Mouse (Mus musculus) limb, embryonic 11.5 days (tissue): ENCODE measurements around the gene Gpat3. TPM values are rescaled to one million over a fixed set of nuclear protein-coding genes. Genes with fewer than 3 reads are reported as not detected.

ENCODE experiments used
- ATAC-seq: fragments of 200-750 bp; cut with Nextera tagmentation; 2 replicates; pipeline ENCODE4 v1.8.0; 2017; ENCODE audit warnings: low read depth; ENCODE audit not compliant: insufficient number of reproducible peaks, low FRiP score, low TSS enrichment
- DNase-seq: peaks from one replicate; pipeline ENCODE4 v3.0.0-alpha.2; 2015; ENCODE audit warnings: low spot score
- H3K27ac ChIP-seq: fragments of 300-500 bp; sonication (generic); replicated peaks from 2 replicates; pipeline ENCODE4 v1.5.1; 2014; ENCODE audit warnings: low read depth, mild to moderate bottlenecking, low read length
- H3K27me3 ChIP-seq: fragments of 300-500 bp; sonication (generic); 2 replicates; pipeline ENCODE4 v1.6.1; 2014; ENCODE audit warnings: mild to moderate bottlenecking, low read length, mixed read lengths; ENCODE audit not compliant: control insufficient read depth, insufficient read depth
- H3K36me3 ChIP-seq: fragments of 300-500 bp; sonication (generic); 2 replicates; pipeline ENCODE4 v1.6.1; 2014; ENCODE audit warnings: mild to moderate bottlenecking, low read length, moderate library complexity, mixed read lengths; ENCODE audit not compliant: control insufficient read depth, insufficient read depth
- H3K4me1 ChIP-seq: fragments of 300-500 bp; sonication (generic); 2 replicates; pipeline ENCODE4 v1.6.1; 2014; ENCODE audit warnings: low read length, mixed read lengths; ENCODE audit not compliant: control insufficient read depth, insufficient read depth
- H3K4me2 ChIP-seq: fragments of 300-500 bp; sonication (generic); 2 replicates; pipeline ENCODE4 v1.6.1; 2014; ENCODE audit warnings: low read depth, mild to moderate bottlenecking, moderate library complexity; ENCODE audit not compliant: severe bottlenecking
- H3K4me3 ChIP-seq: fragments of 300-500 bp; sonication (generic); 2 replicates; pipeline ENCODE4 v1.5.1; 2014; ENCODE audit warnings: low read depth, low read length
- H3K9ac ChIP-seq: fragments of 300-500 bp; sonication (generic); 2 replicates; pipeline ENCODE4 v1.6.1; 2014; ENCODE audit warnings: mild to moderate bottlenecking, low read length
- H3K9me3 ChIP-seq: fragments of 300-500 bp; sonication (generic); 2 replicates; pipeline ENCODE4 v1.6.1; 2016; ENCODE audit warnings: low read length; ENCODE audit not compliant: control insufficient read depth
- WGBS: fragments of 180-500 bp; shearing (Covaris S2); extraction: QIAGEN DNeasy Blood & Tissue Kit; methylation state at CpG from one replicate; pipeline ENCODE4 v1.1.7; 2014; 5-methylcytosine and 5-hydroxymethylcytosine counted together
- polyA plus RNA-seq: library from polyadenylated mRNA; unstranded; fragments of >200 nt; fragmentation: Nextera tagmentation; extraction: Ambion mirVana; gene quantifications from 2 replicates; pipeline ENCODE4 v1.2.1, GENCODE M21; 2014

Gene Gpat3
- polyA plus RNA-seq, 1 experiment from 2014 or later, result 0.45 TPM

- ATAC-seq (no peak), DNase-seq (peak; percentile 63)
- peak overlapping the region; percentile 53; the same call in 1 of the 2 replicates for H3K9ac ChIP-seq
- H3K4me1 ChIP-seq, result peaks cover 4% of the 10 kb centered on the region; the same call in 1 of the 2 replicates
- H3K27ac ChIP-seq, result no peak overlapping the region
- H3K36me3 ChIP-seq, result no peaks in the 10 kb centered on the region
- peaks cover 24% of the 10 kb centered on the region for H3K27me3 ChIP-seq
- WGBS, result under 1% methylated on average over 22 of the region's 22 CpGs
- peak overlapping the region; percentile 99 for H3K4me2 ChIP-seq
- H3K4me3 ChIP-seq, result peak overlapping the region; percentile 60
- H3K9me3 ChIP-seq, result no peaks in the 10 kb centered on the region
These were observed 1.0 kb downstream of the Gpat3 start for GRCm38 (mm10) chr5:100846599-100846920.

GRCm38 (mm10) chr5:100847143-100847542 lies 1.6 kb downstream of the Gpat3 start:
- DNase-seq (no peak), ATAC-seq (no peak)
- no peak overlapping the region for H3K27ac ChIP-seq
- H3K9ac ChIP-seq, result no peak overlapping the region
- H3K4me3 ChIP-seq, result peak overlapping the region; percentile 60; the same call in 1 of the 2 replicates
- WGBS, result 0% methylated on average over 2 of the region's 2 CpGs
- no peaks in the 10 kb centered on the region for H3K9me3 ChIP-seq
- peaks cover 4% of the 10 kb centered on the region; the same call in 1 of the 2 replicates for H3K4me1 ChIP-seq
- no peaks in the 10 kb centered on the region for H3K36me3 ChIP-seq
- H3K27me3 ChIP-seq, result peaks cover 24% of the 10 kb centered on the region
- peak overlapping the region; percentile 99 for H3K4me2 ChIP-seq

GRCm38 (mm10) chr5:100853963-100854362 lies 8.4 kb downstream of the Gpat3 start:
- Histone ChIP-seq H3K9ac (no peak overlapping the region), H3K4me2 (no peak overlapping the region), H3K4me3 (no peak overlapping the region), H3K36me3 (no peaks in the 10 kb centered on the region), H3K9me3 (no peaks in the 10 kb centered on the region), H3K27ac (no peak overlapping the region), H3K27me3 (no peaks in the 10 kb centered on the region; the same call in 1 of the 2 replicates), H3K4me1 (no peaks in the 10 kb centered on the region)
- no peak for ATAC-seq
- 82% methylated on average over 4 of the region's 4 CpGs for WGBS
- no peak for DNase-seq

GRCm38 (mm10) chr5:100856552-100856951 lies 11.0 kb downstream of the Gpat3 start:
- H3K4me1 ChIP-seq, result no peaks in the 10 kb centered on the region
- no peak overlapping the region for H3K9ac ChIP-seq
- H3K27me3 ChIP-seq, result no peaks in the 10 kb centered on the region
- ATAC-seq, result no peak
- no peak overlapping the region for H3K27ac ChIP-seq
- no peak overlapping the region for H3K4me2 ChIP-seq
- DNase-seq, result no peak
- WGBS, result 81% methylated on average over 3 of the region's 3 CpGs
- H3K4me3 ChIP-seq, result no peak overlapping the region
- no peaks in the 10 kb centered on the region for H3K9me3 ChIP-seq
- no peaks in the 10 kb centered on the region for H3K36me3 ChIP-seq

GRCm38 (mm10) chr5:100860417-100861053 lies 15.0 kb downstream of the Gpat3 start:
- no peaks in the 10 kb centered on the region for H3K27me3 ChIP-seq
- H3K36me3 ChIP-seq, result no peaks in the 10 kb centered on the region
- H3K4me1 ChIP-seq, result no peaks in the 10 kb centered on the region
- no peak overlapping the region for H3K27ac ChIP-seq
- no peak overlapping the region for H3K9ac ChIP-seq
- H3K9me3 ChIP-seq, result no peaks in the 10 kb centered on the region
- H3K4me2 ChIP-seq, result no peak overlapping the region
- no peak overlapping the region for H3K4me3 ChIP-seq
- ATAC-seq (no peak), DNase-seq (no peak)
- WGBS, result 82% methylated on average over 12 of the region's 12 CpGs

- Histone ChIP-seq H3K9ac (no peak overlapping the region), H3K4me3 (no peak overlapping the region), H3K9me3 (no peaks in the 10 kb centered on the region), H3K4me2 (no peak overlapping the region), H3K27ac (no peak overlapping the region), H3K27me3 (no peaks in the 10 kb centered on the region), H3K4me1 (no peaks in the 10 kb centered on the region), H3K36me3 (no peaks in the 10 kb centered on the region)
- 68% methylated on average over 4 of the region's 4 CpGs for WGBS
- ATAC-seq (no peak), DNase-seq (no peak)
These were observed 15.6 kb downstream of the Gpat3 start for GRCm38 (mm10) chr5:100861140-100861539.

GRCm38 (mm10) chr5:100861811-100862210 lies 16.3 kb downstream of the Gpat3 start:
- 84% methylated on average over 7 of the region's 7 CpGs for WGBS
- DNase-seq (no peak), ATAC-seq (no peak)
- Histone ChIP-seq H3K4me1 (no peaks in the 10 kb centered on the region), H3K9me3 (no peaks in the 10 kb centered on the region), H3K27ac (no peak overlapping the region), H3K4me3 (no peak overlapping the region), H3K4me2 (no peak overlapping the region), H3K9ac (no peak overlapping the region), H3K36me3 (no peaks in the 10 kb centered on the region), H3K27me3 (no peaks in the 10 kb centered on the region)

- Histone ChIP-seq H3K4me3 (no peak overlapping the region), H3K9ac (no peak overlapping the region), H3K4me2 (no peak overlapping the region), H3K27me3 (no peaks in the 10 kb centered on the region), H3K36me3 (no peaks in the 10 kb centered on the region), H3K27ac (no peak overlapping the region), H3K4me1 (no peaks in the 10 kb centered on the region), H3K9me3 (no peaks in the 10 kb centered on the region)
- no peak for ATAC-seq
- WGBS, result 88% methylated on average over 2 of the region's 2 CpGs
- DNase-seq, result no peak
These were observed 17.6 kb downstream of the Gpat3 start for GRCm38 (mm10) chr5:100863091-100863490.

- Histone ChIP-seq H3K27ac (no peak overlapping the region), H3K9me3 (no peaks in the 10 kb centered on the region), H3K4me2 (no peak overlapping the region), H3K27me3 (no peaks in the 10 kb centered on the region), H3K9ac (no peak overlapping the region), H3K4me3 (no peak overlapping the region), H3K4me1 (no peaks in the 10 kb centered on the region), H3K36me3 (no peaks in the 10 kb centered on the region)
- ATAC-seq, result no peak
- WGBS, result 84% methylated on average over 6 of the region's 6 CpGs
- no peak for DNase-seq
These were observed 18.9 kb downstream of the Gpat3 start for GRCm38 (mm10) chr5:100864438-100864837.
